Mouse (Mus musculus) liver, embryonic 13.5 days (tissue): ENCODE results near the gene Mrps24. TPM values are rescaled to one million over a fixed set of nuclear protein-coding genes. Genes with fewer than 3 reads are reported as not detected.

ENCODE experiments used
- ATAC-seq: fragments of 200-750 bp; cut with Nextera tagmentation; 2 replicates; pipeline ENCODE4 v1.8.0; 2017; ENCODE audit warnings: low read depth, mild to moderate bottlenecking, moderate number of reproducible peaks, moderate library complexity
- DNase-seq: peaks from one replicate; pipeline ENCODE4 v3.0.0; 2022
- H3K27ac ChIP-seq: fragments of 300-500 bp; sonication (generic); 2 replicates; pipeline ENCODE4 v1.5.1; 2015; ENCODE audit warnings: moderate library complexity, mild to moderate bottlenecking, inconsistent platforms
- H3K27me3 ChIP-seq: fragments of 300-500 bp; sonication (generic); 2 replicates; pipeline ENCODE4 v1.6.1; 2015; ENCODE audit warnings: mild to moderate bottlenecking, inconsistent platforms
- H3K36me3 ChIP-seq: fragments of 300-500 bp; sonication (generic); 2 replicates; pipeline ENCODE4 v1.6.1; 2015; ENCODE audit warnings: mild to moderate bottlenecking, inconsistent platforms
- H3K4me1 ChIP-seq: fragments of 300-500 bp; sonication (generic); replicated peaks from 2 replicates; pipeline ENCODE4 v1.6.1; 2015; ENCODE audit warnings: inconsistent platforms
- H3K4me2 ChIP-seq: fragments of 300-500 bp; sonication (generic); 2 replicates; pipeline ENCODE4 v1.6.1; 2015; ENCODE audit warnings: inconsistent platforms, mild to moderate bottlenecking, moderate library complexity
- H3K4me3 ChIP-seq: fragments of 300-500 bp; sonication (generic); replicated peaks from 2 replicates; pipeline ENCODE4 v1.5.1; 2015; ENCODE audit warnings: mild to moderate bottlenecking, inconsistent platforms
- H3K9ac ChIP-seq: fragments of 300-500 bp; sonication (generic); 2 replicates; pipeline ENCODE4 v1.6.1; 2015; ENCODE audit warnings: mild to moderate bottlenecking, inconsistent platforms
- H3K9me3 ChIP-seq: fragments of 300-500 bp; sonication (generic); replicated peaks from 2 replicates; pipeline ENCODE4 v1.6.1; 2016; ENCODE audit warnings: inconsistent platforms
- WGBS: fragments of 180-500 bp; shearing (Covaris S2); methylation state at CpG from one replicate; pipeline ENCODE4 v1.1.7; 2015; ENCODE audit not compliant: insufficient replicate concordance; 5-methylcytosine and 5-hydroxymethylcytosine counted together
- polyA plus RNA-seq: library from polyadenylated mRNA; unstranded; fragments of >200 nt; fragmentation: Nextera tagmentation; extraction: Ambion mirVana; gene quantifications from 2 replicates; pipeline ENCODE4 v1.2.1, GENCODE M21; 2015

Gene Mrps24
- 122 and 135 TPM in 2 replicates for polyA plus RNA-seq

DNA sequence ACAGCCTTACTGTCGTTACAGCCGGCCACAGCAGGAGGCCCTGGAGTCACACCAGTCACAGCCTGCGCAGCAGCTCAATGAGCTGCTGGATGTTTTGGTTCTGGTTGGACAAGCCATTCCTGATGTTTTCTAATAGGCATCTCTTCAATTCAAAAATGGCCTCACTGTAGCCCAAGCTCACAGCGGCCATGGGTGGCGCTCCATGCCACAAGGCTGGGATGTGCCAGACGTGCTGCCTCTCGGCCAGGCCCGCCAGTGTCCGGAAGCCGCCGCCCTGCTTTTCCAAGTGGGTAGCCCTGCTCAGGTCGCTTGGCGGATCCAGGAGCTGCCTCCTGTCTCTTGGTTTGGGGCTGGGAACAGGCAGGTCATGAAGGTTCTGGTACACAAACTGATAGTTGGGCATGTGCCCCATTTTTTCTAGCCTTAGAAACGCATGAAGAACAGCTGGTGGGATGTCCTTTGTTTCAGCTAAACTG is at the start of gene Mrps24:
Gene Mrps24 (minus strand): TSS at position 51 of the 476 bp plus-strand sequence.
- Histone ChIP-seq H3K9me3 (no peaks in the 10 kb centered on the region), H3K27me3 (no peaks in the 10 kb centered on the region), H3K36me3 (peaks cover 46% of the 10 kb centered on the region), H3K4me1 (no peaks in the 10 kb centered on the region), H3K4me3 (no peak within 1 kb of the TSS), H3K4me2 (no peak within 1 kb of the TSS), H3K27ac (no peak within 1 kb of the TSS), H3K9ac (no peak within 1 kb of the TSS; the same call in 1 of the 2 replicates)
- no peak for DNase-seq
- 84% methylated on average over 14 of the region's 14 CpGs for WGBS
- ATAC-seq, result no peak

DNA sequence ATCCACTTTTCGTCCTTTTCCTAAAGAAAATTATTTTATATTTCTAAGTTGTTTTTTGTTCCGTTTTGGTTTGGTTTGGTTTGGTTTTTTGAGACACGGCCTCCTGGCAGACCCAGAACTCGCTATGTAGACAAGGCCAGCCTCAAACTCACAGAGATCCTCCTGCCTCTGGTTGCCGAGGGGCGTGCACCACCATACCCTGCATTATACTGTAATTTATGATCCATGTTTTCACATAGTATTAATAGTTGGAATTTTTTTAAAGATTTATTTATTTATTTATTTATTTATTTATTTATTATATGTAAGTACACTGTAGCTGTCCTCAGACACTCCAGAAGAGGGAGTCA is 47.1 kb upstream of the Mrps24 start:
- ATAC-seq, result no peak
- H3K9ac ChIP-seq, result peak overlapping the region; percentile 87

DNA sequence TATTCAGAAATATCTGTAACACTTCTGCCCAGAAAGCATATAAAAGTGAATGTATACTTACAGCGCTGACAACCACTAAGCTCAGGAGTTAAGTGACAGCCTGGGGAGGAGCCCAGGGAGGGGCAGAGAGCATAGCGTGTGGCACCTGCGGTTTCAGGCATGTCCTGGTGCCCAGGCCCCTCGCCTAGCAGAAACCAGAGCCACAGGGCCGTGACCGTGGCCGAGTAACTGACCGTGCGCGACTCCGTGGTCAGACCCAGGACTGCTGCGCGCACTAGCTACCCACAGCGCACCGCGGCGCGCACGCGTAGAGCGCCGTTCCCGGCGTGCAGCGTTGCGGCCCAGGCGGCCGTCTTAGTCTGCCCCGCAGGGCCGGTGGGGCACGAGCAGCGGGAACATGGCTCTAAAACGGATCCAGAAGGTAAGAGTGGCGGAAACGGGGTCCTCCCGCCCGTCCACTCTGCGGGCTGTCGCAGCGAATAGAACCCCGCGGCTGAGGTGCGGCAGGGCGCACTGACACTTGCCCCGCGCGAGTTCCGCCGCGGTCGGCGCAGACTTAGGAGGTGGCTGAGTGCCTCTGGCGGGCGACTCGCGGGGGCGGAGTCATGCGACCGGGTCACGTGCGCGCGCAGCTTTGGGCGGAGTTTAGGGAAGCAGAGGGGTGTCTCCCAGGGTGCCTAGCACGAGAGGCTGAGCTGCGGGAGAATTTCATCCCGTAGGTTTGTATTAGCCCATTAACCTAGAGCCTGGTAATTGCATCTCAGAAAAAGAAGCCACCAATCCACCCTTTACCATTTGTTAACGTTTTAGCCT is 46.5 kb upstream of the Mrps24 start, which contains the start of gene Urgcp:
Gene Urgcp (minus strand): TSS at position 557 of the 813 bp plus-strand sequence.
- peak; percentile 97 for ATAC-seq
- Histone ChIP-seq H3K9ac (peak within 1 kb of the TSS; percentile 87), H3K4me1 (peaks cover 34% of the 10 kb centered on the region), H3K4me3 (peak within 1 kb of the TSS; percentile 82), H3K36me3 (peaks cover 8% of the 10 kb centered on the region), H3K27ac (peak within 1 kb of the TSS; percentile 93), H3K4me2 (peak within 1 kb of the TSS; percentile 89), H3K27me3 (no peaks in the 10 kb centered on the region), H3K9me3 (no peaks in the 10 kb centered on the region)
- peak; percentile 80 for DNase-seq
- WGBS, result under 1% methylated on average over 68 of the region's 68 CpGs

More for the DNA sequence above, 47.1 kb upstream of the Mrps24 start:
- Histone ChIP-seq H3K36me3 (peaks cover 4% of the 10 kb centered on the region), H3K4me2 (peak overlapping the region; percentile 89), H3K27me3 (no peaks in the 10 kb centered on the region), H3K4me1 (peaks cover 34% of the 10 kb centered on the region), H3K9me3 (no peaks in the 10 kb centered on the region), H3K27ac (peak overlapping the region; percentile 93), H3K4me3 (peak overlapping the region; percentile 82)
- WGBS, result 7% methylated on average over 6 of the region's 6 CpGs
- DNase-seq, result no peak

DNA sequence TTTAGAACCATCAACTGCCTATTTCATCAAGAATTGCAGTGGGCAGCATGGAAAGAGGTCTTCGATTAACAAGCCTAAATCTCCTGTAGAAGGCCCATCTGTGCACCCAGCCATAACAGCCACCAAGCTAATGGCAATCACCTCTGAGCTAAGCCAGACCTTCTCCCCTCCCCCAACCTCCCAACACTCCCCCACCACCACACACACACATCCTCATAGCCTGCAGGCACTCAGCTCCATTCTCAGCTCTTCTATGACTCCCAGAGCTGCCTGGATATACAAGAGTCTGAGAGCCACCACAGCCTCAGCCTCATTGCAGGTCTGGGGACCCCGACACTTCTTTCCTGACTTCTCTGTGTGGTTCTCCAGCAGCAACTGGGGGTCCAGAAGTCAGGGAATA is 38.3 kb upstream of the Mrps24 start:
- peaks cover 24% of the 10 kb centered on the region for H3K36me3 ChIP-seq
- no peak overlapping the region for H3K27ac ChIP-seq
- H3K4me3 ChIP-seq, result no peak overlapping the region
- H3K4me2 ChIP-seq, result no peak overlapping the region
- 74% methylated on average over 2 of the region's 2 CpGs for WGBS
- DNase-seq, result no peak
- H3K9me3 ChIP-seq, result 0 out of 2 replicates have a peak, but pooled peaks cover 6% of the 10 kb centered on the region
- no peak for ATAC-seq
- H3K27me3 ChIP-seq, result no peaks in the 10 kb centered on the region
- H3K9ac ChIP-seq, result no peak overlapping the region
- H3K4me1 ChIP-seq, result peaks cover 4% of the 10 kb centered on the region; the same call in 1 of the 2 replicates

DNA sequence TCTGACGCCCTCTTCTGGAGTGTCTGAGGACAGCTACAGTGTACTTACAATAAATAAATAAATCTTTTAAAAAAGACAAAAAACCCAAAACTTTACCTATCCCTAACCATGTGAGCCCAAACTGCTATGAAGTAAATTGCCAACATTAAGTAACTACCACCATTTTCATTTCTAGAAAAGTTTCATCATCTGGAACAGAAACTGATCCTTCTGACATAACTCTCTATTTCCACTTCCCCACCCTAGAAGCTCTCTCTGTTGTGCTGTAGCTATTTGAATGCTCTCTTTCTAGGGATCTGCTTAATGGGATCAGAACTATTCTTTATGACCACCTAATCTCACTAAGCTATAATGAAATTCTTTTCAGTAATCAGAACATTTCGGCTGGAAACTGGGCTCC is 29.5 kb upstream of the Mrps24 start:
- 0 out of 2 replicates have a peak, but pooled peaks cover 5% of the 10 kb centered on the region for H3K36me3 ChIP-seq
- H3K4me1 ChIP-seq, result peaks cover 25% of the 10 kb centered on the region
- no peak overlapping the region for H3K4me2 ChIP-seq
- ATAC-seq, result no peak
- DNase-seq, result no peak
- H3K9me3 ChIP-seq, result no peaks in the 10 kb centered on the region
- 67% methylated on average over 2 of the region's 2 CpGs for WGBS
- H3K27me3 ChIP-seq, result no peaks in the 10 kb centered on the region
- H3K9ac ChIP-seq, result no peak overlapping the region
- H3K4me3 ChIP-seq, result no peak overlapping the region
- H3K27ac ChIP-seq, result no peak overlapping the region

DNA sequence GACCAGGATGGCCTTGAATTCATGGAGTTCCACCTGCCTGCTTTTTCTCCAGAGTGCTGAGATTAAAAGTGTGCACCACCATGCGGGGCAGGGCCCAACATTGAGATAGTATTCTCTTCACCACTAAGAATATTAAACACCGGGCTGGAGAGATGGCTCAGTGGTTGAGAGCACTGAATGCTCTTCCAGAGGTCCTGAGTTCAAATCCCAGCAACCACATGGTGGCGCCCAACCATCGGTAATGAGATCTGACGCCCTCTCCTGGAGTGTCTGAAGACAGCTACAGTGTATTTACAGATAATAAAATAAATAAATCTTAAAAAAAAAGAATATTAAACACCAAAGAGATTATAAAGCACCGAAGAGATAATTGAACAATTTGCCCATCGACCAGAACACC is 26.6 kb upstream of the Mrps24 start:
- Histone ChIP-seq H3K27me3 (no peaks in the 10 kb centered on the region), H3K4me1 (peaks cover 38% of the 10 kb centered on the region), H3K4me3 (no peak overlapping the region), H3K27ac (peak overlapping the region; percentile 24; the same call in 1 of the 2 replicates), H3K9ac (no peak overlapping the region), H3K36me3 (no peaks in the 10 kb centered on the region), H3K4me2 (no peak overlapping the region), H3K9me3 (no peaks in the 10 kb centered on the region)
- WGBS, result 67% methylated on average over 7 of the region's 7 CpGs
- ATAC-seq, result no peak
- peak; percentile 40 for DNase-seq

DNA sequence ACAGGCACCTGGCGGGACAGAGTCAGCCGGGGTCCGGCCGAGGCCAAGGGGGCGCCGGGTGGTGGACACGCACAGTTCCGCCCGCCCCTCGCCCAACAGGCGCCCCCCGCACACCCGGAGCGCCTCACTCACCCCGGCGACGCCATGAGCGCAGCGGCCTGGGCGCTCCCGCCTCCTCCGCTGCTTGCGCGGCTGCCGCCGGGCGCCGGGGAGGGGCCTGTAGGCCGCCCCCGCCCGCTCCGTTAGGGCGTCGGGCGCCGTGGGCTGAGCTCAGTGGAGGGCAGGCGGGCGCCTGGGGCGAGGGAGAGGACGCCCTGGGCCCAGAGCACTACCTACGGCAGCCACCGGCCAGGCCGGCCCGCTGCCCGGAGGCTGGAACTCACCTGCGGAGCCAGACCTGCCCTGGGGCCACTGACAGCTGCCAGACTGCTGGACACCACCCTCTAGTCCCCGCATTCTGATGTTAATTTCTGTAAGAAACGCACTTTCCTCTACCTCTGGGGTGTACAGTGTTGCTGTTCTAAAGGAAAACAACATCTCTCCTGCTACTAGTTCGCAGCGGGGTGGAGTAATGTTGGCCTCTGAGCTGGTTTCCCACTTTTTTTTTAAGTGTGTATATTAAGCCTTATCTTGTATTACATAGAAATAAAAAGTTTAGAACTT is 25.6 kb upstream of the Mrps24 start:
- peak overlapping the region; percentile 92 for H3K27ac ChIP-seq
- WGBS, result under 1% methylated on average over 48 of the region's 50 CpGs
- peak overlapping the region; percentile 97 for H3K4me3 ChIP-seq
- peak overlapping the region; percentile 99 for H3K9ac ChIP-seq
- DNase-seq (peak; percentile 79), ATAC-seq (peak; percentile 100)
- H3K4me2 ChIP-seq, result peak overlapping the region; percentile 91
- H3K9me3 ChIP-seq, result no peaks in the 10 kb centered on the region
- H3K36me3 ChIP-seq, result no peaks in the 10 kb centered on the region
- H3K4me1 ChIP-seq, result peaks cover 38% of the 10 kb centered on the region
- no peaks in the 10 kb centered on the region for H3K27me3 ChIP-seq

DNA sequence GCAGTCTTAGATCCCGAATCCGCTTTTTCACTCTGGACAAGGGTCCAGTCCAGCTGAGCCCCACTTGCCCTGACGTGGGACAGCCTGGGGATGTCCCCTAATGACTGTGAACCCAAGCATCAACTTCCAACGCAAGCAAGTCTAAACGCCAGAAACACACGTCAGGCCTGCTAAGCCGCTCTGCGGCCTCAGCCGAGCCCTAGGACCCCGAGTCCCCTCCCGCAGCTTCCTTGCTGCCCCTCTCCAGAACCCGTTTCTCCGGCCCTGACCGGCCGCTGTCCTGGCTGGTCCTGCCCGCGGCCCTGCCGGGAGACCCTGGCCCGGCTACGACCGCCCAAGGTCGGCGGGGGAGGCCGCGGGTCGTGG is 25.1 kb upstream of the Mrps24 start:
- Histone ChIP-seq H3K27me3 (no peaks in the 10 kb centered on the region), H3K9me3 (no peaks in the 10 kb centered on the region), H3K4me3 (peak overlapping the region; percentile 97), H3K9ac (peak overlapping the region; percentile 99), H3K27ac (peak overlapping the region; percentile 92), H3K36me3 (no peaks in the 10 kb centered on the region), H3K4me1 (peaks cover 38% of the 10 kb centered on the region), H3K4me2 (peak overlapping the region; percentile 91)
- DNase-seq, result no peak
- WGBS, result 4% methylated on average over 26 of the region's 26 CpGs
- peak; percentile 49 for ATAC-seq

DNA sequence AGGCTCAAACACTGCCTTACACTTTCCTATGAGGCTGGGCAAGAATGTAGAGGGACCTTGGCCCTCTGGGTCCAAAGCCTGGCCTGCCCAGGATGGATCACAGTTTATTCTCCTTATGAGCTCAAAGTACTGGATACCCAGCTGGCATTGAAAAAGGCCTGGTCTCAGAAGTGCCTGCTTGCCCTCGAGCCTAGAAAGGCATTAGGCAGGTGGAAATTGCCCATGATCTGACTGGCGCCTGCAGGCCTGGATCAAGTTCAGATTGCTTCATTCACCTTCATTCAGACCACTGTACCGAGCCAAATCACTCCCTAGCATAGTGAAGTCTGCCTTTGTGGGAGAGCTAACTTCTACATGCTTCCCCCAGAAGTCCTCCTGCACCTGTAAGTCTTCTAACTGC is 24.4 kb upstream of the Mrps24 start:
- no peaks in the 10 kb centered on the region for H3K9me3 ChIP-seq
- peak overlapping the region; percentile 99 for H3K9ac ChIP-seq
- H3K4me2 ChIP-seq, result peak overlapping the region; percentile 91
- WGBS, result 62% methylated on average over 3 of the region's 3 CpGs
- peak overlapping the region; percentile 97 for H3K4me3 ChIP-seq
- peaks cover 40% of the 10 kb centered on the region for H3K4me1 ChIP-seq
- no peaks in the 10 kb centered on the region for H3K36me3 ChIP-seq
- ATAC-seq (no peak), DNase-seq (no peak)
- H3K27me3 ChIP-seq, result no peaks in the 10 kb centered on the region
- peak overlapping the region; percentile 43 for H3K27ac ChIP-seq

DNA sequence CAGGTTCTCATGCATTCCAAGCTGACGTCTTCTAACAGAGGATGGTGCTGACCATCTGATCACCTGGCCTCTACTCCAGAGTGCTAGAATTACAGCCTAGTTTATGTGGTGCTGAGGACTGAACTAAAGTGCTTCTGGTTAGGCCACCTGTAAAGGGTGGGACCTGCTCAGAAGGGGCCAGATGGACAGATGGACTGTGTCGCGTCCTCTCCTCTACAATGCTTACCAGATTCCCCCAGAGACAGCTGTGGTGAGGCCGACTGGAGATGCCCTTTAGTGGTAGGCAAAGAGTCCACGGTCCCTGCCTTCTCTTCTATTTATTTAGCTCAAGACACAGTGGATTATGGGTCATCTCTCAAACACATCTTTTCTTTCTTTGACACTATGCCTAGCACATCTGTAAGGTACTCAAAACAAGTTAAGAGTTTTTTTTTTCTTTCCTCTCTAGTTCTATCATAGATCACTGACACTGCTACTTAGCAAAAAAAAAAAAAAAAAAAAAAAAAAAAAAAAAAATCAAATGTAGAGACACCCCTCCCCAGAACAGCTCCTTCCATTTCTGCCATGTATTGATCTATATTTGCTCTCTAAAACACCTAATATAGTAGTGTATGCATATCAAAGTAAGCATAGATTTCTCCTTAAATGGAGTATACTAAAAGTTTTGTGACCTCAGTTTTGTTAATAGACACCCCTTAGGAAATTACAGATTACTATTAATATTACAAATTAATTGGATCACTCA is 23.6 kb upstream of the Mrps24 start:
- Histone ChIP-seq H3K9me3 (no peaks in the 10 kb centered on the region), H3K27ac (no peak overlapping the region), H3K4me2 (no peak overlapping the region), H3K4me3 (no peak overlapping the region), H3K9ac (no peak overlapping the region), H3K4me1 (peaks cover 46% of the 10 kb centered on the region), H3K27me3 (no peaks in the 10 kb centered on the region), H3K36me3 (no peaks in the 10 kb centered on the region)
- 84% methylated on average over 5 of the region's 5 CpGs for WGBS
- no peak for ATAC-seq
- no peak for DNase-seq

DNA sequence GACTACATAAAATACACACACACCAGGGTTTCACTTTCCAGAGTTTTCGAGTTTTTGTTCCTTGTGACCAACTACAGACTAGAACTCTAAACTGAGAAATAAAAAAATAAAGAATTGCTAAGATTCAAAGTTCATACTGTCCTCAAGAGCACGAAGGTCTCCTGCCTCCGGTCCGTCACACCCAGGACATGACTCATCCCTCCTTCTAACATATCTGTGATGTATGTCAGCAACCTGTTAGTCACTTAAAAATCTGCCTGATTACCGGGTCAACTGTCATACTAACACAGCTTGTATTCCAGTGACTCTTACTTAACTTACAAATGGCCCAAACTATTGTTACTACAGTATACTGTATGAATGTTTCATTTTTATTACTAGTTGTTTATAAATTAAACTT is 21.7 kb upstream of the Mrps24 start:
- no peaks in the 10 kb centered on the region for H3K9me3 ChIP-seq
- no peaks in the 10 kb centered on the region for H3K27me3 ChIP-seq
- H3K4me2 ChIP-seq, result no peak overlapping the region
- no peak for ATAC-seq
- H3K36me3 ChIP-seq, result peaks cover 4% of the 10 kb centered on the region; the same call in 1 of the 2 replicates
- H3K27ac ChIP-seq, result no peak overlapping the region
- H3K4me1 ChIP-seq, result peaks cover 51% of the 10 kb centered on the region
- H3K4me3 ChIP-seq, result no peak overlapping the region
- 56% methylated on average over 5 of the region's 5 CpGs for WGBS
- DNase-seq, result no peak
- no peak overlapping the region for H3K9ac ChIP-seq
